Mouse (Mus musculus): ENCODE results near the gene Kpnb1.

DNA sequence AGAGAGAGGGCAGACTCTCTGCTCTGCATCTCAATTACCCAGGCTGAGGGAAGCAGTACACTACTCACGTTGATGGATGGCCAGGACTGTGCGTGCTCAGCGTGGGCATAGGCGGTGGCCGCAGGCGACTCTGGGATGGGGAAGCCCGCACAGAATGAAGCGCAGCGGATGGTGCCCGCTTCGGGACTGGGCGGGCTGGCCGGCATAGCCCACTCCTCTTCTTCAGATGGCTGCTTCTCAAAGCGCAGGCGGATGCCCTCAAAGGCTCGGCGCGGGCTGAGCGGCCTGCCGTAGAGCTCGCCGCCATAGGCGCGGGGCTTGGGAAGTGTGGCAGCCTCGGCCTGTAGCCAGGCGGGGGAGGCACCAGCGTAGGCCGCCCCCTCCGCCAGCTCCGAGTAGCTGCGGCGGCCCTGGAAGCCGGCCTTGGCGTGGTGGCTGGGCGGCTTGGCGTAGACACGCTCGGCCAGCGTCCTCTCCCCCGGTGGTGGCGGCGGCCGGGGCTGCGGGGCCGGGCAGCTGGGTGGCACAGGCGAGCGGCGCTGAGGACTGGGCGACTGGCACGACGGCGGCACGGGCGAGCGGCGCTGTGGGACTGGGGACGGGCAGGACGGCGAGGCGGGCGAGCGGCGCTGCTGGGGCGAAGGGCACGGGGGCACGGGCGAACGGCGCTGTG lies 49.0 kb downstream of the Kpnb1 start:
- TF ChIP-seq CTCF (IDR thresholded peaks at IDR 0.05; ENCODE audit: low read depth, low read length) (no peak), POLR2A (IDR thresholded peaks at IDR 0.05; ENCODE audit: borderline replicate concordance, low read depth, low read length) (no peak)

All from bone marrow macrophage, adult 2 months (primary cell).